Mouse (Mus musculus) mouse trophoblast stem cell (cell line): ENCODE measurements at regions not wholly inside any gene's neighbourhood (a gene's known extent, or its start where the extent isn't known, plus 50 kb on each side); places are given as distances from the start of the nearest gene placed in this dataset.

Experiments
- in situ Hi-C, 2 experiments: fragments of 300-500 bp; cut with MseI, MboI; formaldehyde crosslinking; loops; 2 replicates in 1 of 2; 3 replicates in 1 of 2; pipeline ENCODE4 v1.15.1; 2025

- in situ Hi-C loops = no loop called here
Observed at GRCm38 (mm10) chr4:106163220-106163619, 152.8 kb upstream of the Usp24 start.

GRCm38 (mm10) chr4:106167716-106168115 lies 148.3 kb upstream of the Usp24 start:
- in situ Hi-C loops = no loop called here

- in situ Hi-C loops = no loop called here
Observed at GRCm38 (mm10) chr4:106168741-106169140, 147.3 kb upstream of the Usp24 start.

GRCm38 (mm10) chr4:106169466-106169865 lies 146.5 kb upstream of the Usp24 start:
- in situ Hi-C loops = no loop called here

GRCm38 (mm10) chr4:106170731-106171130 lies 145.3 kb upstream of the Usp24 start:
- in situ Hi-C loops = no loop called here

- in situ Hi-C loops = no loop called here
Observed at GRCm38 (mm10) chr4:106175352-106175751, 140.7 kb upstream of the Usp24 start.

GRCm38 (mm10) chr4:106185745-106186501 lies 130.1 kb upstream of the Usp24 start:
- in situ Hi-C loops = no loop called here

- in situ Hi-C loops = no loop called here
Observed at GRCm38 (mm10) chr4:106186684-106187083, 129.3 kb upstream of the Usp24 start.

- in situ Hi-C loops = no loop called here
Observed at GRCm38 (mm10) chr4:106190248-106190647, 125.8 kb upstream of the Usp24 start.

GRCm38 (mm10) chr4:106191331-106191730 lies 124.7 kb upstream of the Usp24 start:
- in situ Hi-C loops = no loop called here

- in situ Hi-C loops = no loop called here
Observed at GRCm38 (mm10) chr4:106191843-106192242, 124.2 kb upstream of the Usp24 start.

GRCm38 (mm10) chr4:106193204-106193945 lies 122.6 kb upstream of the Usp24 start:
- in situ Hi-C loops = no loop called here

- in situ Hi-C loops = no loop called here
Observed at GRCm38 (mm10) chr4:106195497-106196166, 120.4 kb upstream of the Usp24 start.

- in situ Hi-C loops = no loop called here
Observed at GRCm38 (mm10) chr4:106199833-106200232, 116.2 kb upstream of the Usp24 start.

- in situ Hi-C loops = no loop called here
Observed at GRCm38 (mm10) chr4:106200241-106200640, 115.8 kb upstream of the Usp24 start.

- in situ Hi-C loops = no loop called here
Observed at GRCm38 (mm10) chr4:106202554-106202953, 113.5 kb upstream of the Usp24 start.

- in situ Hi-C loops = no loop called here
Observed at GRCm38 (mm10) chr4:106205200-106205599, 110.8 kb upstream of the Usp24 start.

GRCm38 (mm10) chr4:106206023-106206422 lies 110.0 kb upstream of the Usp24 start:
- in situ Hi-C loops = no loop called here

- in situ Hi-C loops = no loop called here
Observed at GRCm38 (mm10) chr4:106209465-106209864, 106.5 kb upstream of the Usp24 start.

- in situ Hi-C loops = no loop called here
Observed at GRCm38 (mm10) chr4:106209975-106210374, 106.0 kb upstream of the Usp24 start.

GRCm38 (mm10) chr4:106214170-106214569 lies 101.8 kb upstream of the Usp24 start:
- in situ Hi-C loops = no loop called here

- in situ Hi-C loops = no loop called here
Observed at GRCm38 (mm10) chr4:106220621-106221020, 95.4 kb upstream of the Usp24 start.
